Mouse (Mus musculus): ENCODE results near the gene Fam214a. TPM values are rescaled to one million over a fixed set of nuclear protein-coding genes. Genes with fewer than 3 reads are reported as not detected.

Fam214a gene
- 9.7 and 15.1 TPM in 2 replicates for polyA plus RNA-seq (2012; rRNA removed; ENCODE audit: low replicate concordance)

DNA sequence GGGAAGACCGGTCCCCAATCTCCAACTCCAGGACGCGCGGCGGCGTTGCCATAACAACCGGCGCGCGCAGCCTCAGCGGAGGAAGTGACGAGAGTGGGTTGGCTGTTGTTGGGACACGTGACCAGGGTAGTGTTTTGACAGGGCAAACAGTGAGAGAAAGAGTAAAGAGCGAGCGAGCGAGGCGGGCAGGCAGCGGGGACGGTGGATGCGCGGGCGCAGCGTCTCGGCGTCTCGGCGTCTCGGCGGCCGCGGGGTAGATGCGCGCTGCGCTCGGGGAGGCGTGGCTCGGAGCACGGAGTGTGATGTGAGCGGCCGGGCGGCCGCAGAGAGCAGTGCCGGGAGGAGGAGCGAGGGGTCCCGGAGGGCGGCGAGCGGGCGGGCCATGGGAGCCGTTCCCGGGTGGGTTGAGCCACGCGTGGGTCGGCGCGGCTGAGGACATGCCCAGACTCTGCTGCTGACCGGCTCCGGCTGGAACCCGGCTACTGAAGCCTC lies at the start of gene Fam214a:
Fam214a (plus strand) TSS at position 129 of the 492 bp plus-strand sequence.

GRCm38 (mm10) chr9:75037451-75038356 lies 85.0 kb downstream of the Fam214a start, which contains the start of gene Arpp19:
TSS of gene Arpp19 (plus strand) at chr9:75037614.

DNA sequence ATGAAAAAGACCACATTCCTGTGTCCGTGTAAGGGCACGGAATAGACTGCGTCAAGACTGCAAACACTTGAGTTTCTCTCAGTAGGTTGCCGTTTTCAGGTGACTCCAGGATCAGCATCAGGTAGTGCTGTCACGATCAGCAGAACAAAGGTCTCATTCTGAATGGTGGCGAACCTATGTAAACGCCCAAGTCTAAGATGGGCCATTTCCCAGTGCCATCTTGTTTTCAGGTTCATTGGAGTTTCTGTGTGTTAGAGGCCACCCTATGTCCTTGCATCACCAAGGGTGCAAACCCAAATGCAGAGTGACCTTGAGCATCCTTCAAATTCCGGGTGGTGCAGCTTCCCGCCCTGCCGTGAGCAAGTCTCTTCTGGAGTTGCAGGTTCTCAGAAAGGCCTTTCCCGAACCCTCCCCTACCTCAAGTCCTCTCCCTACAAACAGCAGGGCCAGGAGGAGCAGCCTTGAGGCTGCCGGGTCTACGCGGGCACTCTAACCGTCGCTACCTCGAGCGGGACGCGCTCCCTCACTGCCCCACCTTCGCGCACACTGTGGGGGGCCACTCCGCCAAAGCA lies 117.9 kb downstream of the Fam214a start, which contains the start of gene Myo5a:
Myo5a (plus strand) TSS at position 559 of the 572 bp plus-strand sequence.

Other genes starting within 250 kb of the Fam214a start
- 0.08 TPM in 1 of 2 replicates, not detected in the other for gene Onecut1, start 91.0 kb upstream of the Fam214a start, polyA plus RNA-seq (2012; rRNA removed; ENCODE audit: low replicate concordance)
- 6.6 and 26.1 TPM in 2 replicates for gene Arpp19, start 84.7 kb downstream of the Fam214a start, polyA plus RNA-seq (2012; rRNA removed; ENCODE audit: low replicate concordance)
- gene Myo5a, start 118.1 kb downstream of the Fam214a start, polyA plus RNA-seq (2012; rRNA removed; ENCODE audit: low replicate concordance) = 8.8 and 18.3 TPM in 2 replicates

Data from mammary gland, adult 2 months (tissue).